Mouse (Mus musculus) neural tube, embryonic 13.5 days (tissue): Measurements from ENCODE around the gene Acot11. TPM values are rescaled to one million over a fixed set of nuclear protein-coding genes. Genes with fewer than 3 reads are reported as not detected.

Experiments
- ATAC-seq: fragments of 200-750 bp; cut with Nextera tagmentation; 2 replicates; pipeline ENCODE4 v1.8.0; 2017; ENCODE audit warnings: low read depth, mild to moderate bottlenecking, moderate TSS enrichment, moderate library complexity
- H3K27ac ChIP-seq: fragments of 300-500 bp; sonication (generic); replicated peaks from 2 replicates; pipeline ENCODE4 v1.5.1; 2015; ENCODE audit warnings: moderate library complexity, mild to moderate bottlenecking, inconsistent platforms
- H3K27me3 ChIP-seq: fragments of 300-500 bp; sonication (generic); 2 replicates; pipeline ENCODE4 v1.6.1; 2015; ENCODE audit warnings: mild to moderate bottlenecking, inconsistent platforms
- H3K36me3 ChIP-seq: fragments of 300-500 bp; sonication (generic); 2 replicates; pipeline ENCODE4 v1.6.1; 2015; ENCODE audit warnings: mild to moderate bottlenecking, inconsistent platforms
- H3K4me1 ChIP-seq: fragments of 300-500 bp; sonication (generic); replicated peaks from 2 replicates; pipeline ENCODE4 v1.6.1; 2015; ENCODE audit warnings: inconsistent platforms
- H3K4me2 ChIP-seq: fragments of 300-500 bp; sonication (generic); 2 replicates; pipeline ENCODE4 v1.6.1; 2015; ENCODE audit warnings: inconsistent platforms, mild to moderate bottlenecking, moderate library complexity
- H3K4me3 ChIP-seq: fragments of 300-500 bp; sonication (generic); 2 replicates; pipeline ENCODE4 v1.5.1; 2015; ENCODE audit warnings: mild to moderate bottlenecking, inconsistent platforms
- H3K9ac ChIP-seq: fragments of 300-500 bp; sonication (generic); 2 replicates; pipeline ENCODE4 v1.6.1; 2015; ENCODE audit warnings: moderate library complexity, mild to moderate bottlenecking, inconsistent platforms
- H3K9me3 ChIP-seq: fragments of 300-500 bp; sonication (generic); 2 replicates; pipeline ENCODE4 v1.6.1; 2016; ENCODE audit warnings: inconsistent platforms
- WGBS: fragments of 180-500 bp; shearing (Covaris S2); methylation state at CpG from one replicate; pipeline ENCODE4 v1.1.7; 2015; 5-methylcytosine and 5-hydroxymethylcytosine counted together
- polyA plus RNA-seq: library from polyadenylated mRNA; unstranded; fragments of >200 nt; fragmentation: Nextera tagmentation; extraction: Ambion mirVana; gene quantifications from 2 replicates; pipeline ENCODE4 v1.2.1, GENCODE M21; 2015

Gene Acot11
- polyA plus RNA-seq, 1 experiment from 2014 or later = 1.7 TPM

DNA sequence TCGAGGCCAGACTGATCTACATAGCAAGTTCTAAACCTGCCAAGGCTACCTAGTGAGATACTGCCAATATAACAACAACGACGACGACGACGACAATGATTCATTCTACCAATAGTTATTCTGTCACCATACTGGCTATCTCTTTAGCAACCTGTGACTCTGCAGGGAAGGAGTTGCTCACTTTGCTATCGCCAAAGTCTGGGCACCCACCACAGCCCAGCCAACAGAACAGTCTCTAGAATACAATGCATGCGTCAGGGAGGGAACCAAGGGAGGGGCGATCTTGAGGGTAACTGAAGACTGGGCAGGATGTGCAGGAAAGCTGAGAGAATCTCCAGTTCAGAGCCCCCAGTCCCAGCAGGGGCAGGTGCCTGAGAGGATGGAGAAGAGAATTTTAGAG lies 32.6 kb upstream of the Acot11 start:
- Histone ChIP-seq H3K36me3 (no peaks in the 10 kb centered on the region), H3K4me3 (peak overlapping the region; percentile 21), H3K9ac (peak overlapping the region; percentile 69), H3K27ac (peak overlapping the region; percentile 100), H3K4me1 (peaks cover 61% of the 10 kb centered on the region), H3K9me3 (no peaks in the 10 kb centered on the region), H3K4me2 (peak overlapping the region; percentile 100), H3K27me3 (no peaks in the 10 kb centered on the region)
- ATAC-seq = no peak
- 4% methylated on average over 9 of the region's 9 CpGs for WGBS

DNA sequence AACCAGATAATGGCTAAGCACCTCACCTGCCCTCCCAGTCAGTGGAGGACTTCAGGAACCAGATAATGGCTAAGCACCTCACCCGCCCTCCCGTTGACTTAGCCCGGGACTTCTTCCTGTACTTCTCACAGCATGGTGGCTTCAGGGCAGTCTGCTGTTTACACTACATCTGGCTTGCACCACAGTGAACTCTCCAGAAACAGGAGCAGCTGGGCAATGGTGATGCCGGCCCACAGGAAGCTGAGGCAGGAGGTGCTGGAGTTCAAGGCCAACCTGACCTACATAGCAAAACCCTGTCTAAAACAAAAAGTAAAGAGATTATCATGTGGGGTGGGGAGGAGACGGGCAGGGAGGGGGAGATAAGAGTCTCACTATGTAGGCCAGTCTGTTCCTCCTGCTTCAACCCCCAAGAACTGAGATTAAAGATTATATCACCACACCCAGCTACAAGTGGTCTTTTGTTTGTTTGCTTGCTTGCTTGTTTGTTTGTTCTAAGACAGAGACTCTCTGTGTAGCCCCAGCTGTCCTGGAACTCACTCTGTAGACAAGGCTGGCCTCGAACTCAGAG lies 25.8 kb upstream of the Acot11 start:
- ATAC-seq = no peak
- H3K9ac ChIP-seq = no peak overlapping the region
- peaks cover 36% of the 10 kb centered on the region for H3K4me1 ChIP-seq
- WGBS = 67% methylated on average over 6 of the region's 6 CpGs
- no peak overlapping the region for H3K4me2 ChIP-seq
- H3K27me3 ChIP-seq = no peaks in the 10 kb centered on the region
- no peaks in the 10 kb centered on the region for H3K36me3 ChIP-seq
- H3K4me3 ChIP-seq = no peak overlapping the region
- H3K27ac ChIP-seq = no peak overlapping the region
- no peaks in the 10 kb centered on the region for H3K9me3 ChIP-seq

DNA sequence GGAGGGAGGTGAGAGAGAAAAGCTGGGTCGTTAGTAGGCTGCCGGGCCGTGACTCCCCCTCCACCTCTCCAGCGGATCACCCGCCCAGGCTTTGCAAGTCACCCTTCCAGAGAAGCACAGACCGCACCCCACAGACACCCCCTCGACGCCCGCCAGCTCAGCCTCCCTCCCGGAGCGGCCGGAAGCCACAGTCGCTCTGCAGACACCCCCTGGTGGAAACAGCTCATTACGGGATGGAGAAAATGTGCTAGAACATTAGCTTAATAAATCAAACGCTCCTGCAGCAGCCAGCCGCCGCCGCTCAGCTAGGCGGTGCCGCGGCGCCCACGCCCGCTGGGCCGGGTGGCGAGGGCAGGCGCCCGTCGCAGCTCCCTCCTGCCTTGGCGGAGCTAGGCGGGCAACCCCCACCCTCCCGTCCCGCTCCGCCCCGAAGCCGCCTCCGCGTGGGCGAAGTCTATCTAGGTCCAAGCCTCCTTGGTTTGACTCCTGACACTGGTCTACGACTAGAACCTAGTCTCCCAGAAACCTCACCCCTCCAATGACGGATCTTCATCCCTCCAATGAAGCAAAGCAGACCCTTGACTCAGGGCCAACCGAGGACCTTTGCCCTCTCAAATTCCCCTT lies 23.1 kb upstream of the Acot11 start:
- Histone ChIP-seq H3K27me3 (no peaks in the 10 kb centered on the region), H3K9ac (peak overlapping the region; percentile 68), H3K4me1 (peaks cover 44% of the 10 kb centered on the region), H3K9me3 (no peaks in the 10 kb centered on the region), H3K4me2 (peak overlapping the region; percentile 63), H3K4me3 (peak overlapping the region; percentile 32), H3K36me3 (no peaks in the 10 kb centered on the region), H3K27ac (peak overlapping the region; percentile 66)
- WGBS = 1% methylated on average over 34 of the region's 42 CpGs
- ATAC-seq = peak; percentile 82

DNA sequence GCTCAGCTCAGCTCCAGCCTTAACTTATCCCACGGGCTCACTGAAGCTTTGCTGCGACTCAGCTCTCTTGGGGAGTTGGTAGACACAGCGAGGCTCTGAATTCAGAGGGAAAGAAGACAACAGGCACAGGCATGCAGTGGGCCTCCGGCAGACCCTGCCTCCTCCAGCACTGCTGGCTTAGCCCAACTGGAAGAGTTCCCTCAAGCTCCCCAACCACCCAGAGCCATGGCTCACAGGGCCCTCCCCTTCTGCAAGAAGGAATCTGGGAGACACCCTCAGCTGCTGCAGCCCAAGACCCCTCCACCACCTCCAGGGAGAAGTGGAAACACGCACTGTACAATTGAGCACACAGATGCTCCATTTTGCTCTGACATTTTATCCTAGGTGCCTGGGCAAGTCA lies 20.4 kb upstream of the Acot11 start:
- peaks cover 44% of the 10 kb centered on the region for H3K4me1 ChIP-seq
- no peak overlapping the region for H3K27ac ChIP-seq
- H3K27me3 ChIP-seq = no peaks in the 10 kb centered on the region
- WGBS = 53% methylated on average over 5 of the region's 5 CpGs
- no peak for ATAC-seq
- H3K4me3 ChIP-seq = no peak overlapping the region
- H3K36me3 ChIP-seq = no peaks in the 10 kb centered on the region
- no peak overlapping the region for H3K4me2 ChIP-seq
- no peaks in the 10 kb centered on the region for H3K9me3 ChIP-seq
- H3K9ac ChIP-seq = no peak overlapping the region

DNA sequence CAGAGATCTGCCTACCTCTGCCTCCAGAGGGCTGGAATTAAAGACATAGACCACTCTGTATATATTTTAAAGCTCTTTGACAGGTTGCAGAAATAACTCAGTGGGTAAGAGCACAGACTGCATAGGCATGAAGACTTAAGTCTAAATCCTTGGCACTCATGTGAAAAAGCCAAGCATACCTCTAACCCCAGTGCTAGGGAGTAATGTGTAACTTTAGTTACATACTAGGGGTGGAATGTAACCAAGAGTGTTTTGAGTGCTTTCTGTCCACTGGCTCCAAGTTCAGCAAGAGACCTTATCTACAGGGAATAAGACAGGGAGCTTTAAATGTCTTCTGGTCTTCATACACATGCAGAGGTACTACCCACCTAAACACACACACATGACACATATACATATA lies 14.6 kb upstream of the Acot11 start:
- Histone ChIP-seq H3K4me3 (no peak overlapping the region), H3K9ac (no peak overlapping the region), H3K36me3 (no peaks in the 10 kb centered on the region), H3K4me2 (no peak overlapping the region), H3K4me1 (peaks cover 22% of the 10 kb centered on the region), H3K27me3 (no peaks in the 10 kb centered on the region), H3K27ac (no peak overlapping the region), H3K9me3 (no peaks in the 10 kb centered on the region)
- ATAC-seq = no peak

DNA sequence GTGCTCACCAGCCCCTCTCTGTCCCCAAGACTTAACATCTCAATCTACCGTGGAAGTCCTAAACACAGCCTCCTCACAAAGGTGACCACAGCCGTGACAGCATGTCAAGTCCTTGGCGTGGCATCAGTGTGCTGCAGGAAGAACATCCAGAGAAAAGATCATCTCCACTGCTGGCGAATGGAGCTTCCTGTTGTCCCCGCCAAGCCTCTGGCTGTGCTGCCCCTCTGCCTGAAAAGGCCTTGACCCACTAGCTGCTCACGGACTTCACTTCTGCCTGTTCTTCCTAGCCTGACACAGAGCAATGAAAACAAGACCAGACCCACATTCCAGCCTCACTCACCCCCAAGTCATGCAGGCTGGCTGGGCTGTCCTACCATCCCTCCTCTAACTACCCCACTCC lies 13.5 kb upstream of the Acot11 start:
- no peak for ATAC-seq
- H3K27me3 ChIP-seq = no peaks in the 10 kb centered on the region
- peaks cover 22% of the 10 kb centered on the region for H3K4me1 ChIP-seq
- H3K4me3 ChIP-seq = no peak overlapping the region
- H3K27ac ChIP-seq = no peak overlapping the region
- no peaks in the 10 kb centered on the region for H3K9me3 ChIP-seq
- H3K9ac ChIP-seq = no peak overlapping the region
- H3K4me2 ChIP-seq = no peak overlapping the region
- WGBS = 80% methylated on average over 6 of the region's 6 CpGs
- no peaks in the 10 kb centered on the region for H3K36me3 ChIP-seq

DNA sequence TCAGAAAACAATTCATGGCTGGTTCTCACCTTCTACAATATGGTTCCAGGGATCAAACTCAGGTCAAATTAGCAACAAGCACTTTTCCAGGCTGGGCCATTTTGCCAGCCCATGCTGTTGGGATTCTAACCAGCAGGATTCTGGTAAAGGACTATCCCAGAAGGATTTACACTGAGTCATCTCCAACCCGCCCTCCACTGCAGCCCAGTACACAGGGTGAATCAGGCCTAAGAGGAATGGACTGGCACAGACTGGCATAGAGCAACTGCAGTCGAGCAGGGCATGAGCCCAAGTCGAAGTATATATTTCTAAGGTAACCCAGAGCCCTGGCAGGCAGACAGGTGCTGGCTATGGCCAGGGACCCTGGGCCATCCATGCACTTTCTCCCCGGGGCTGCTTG lies 12.2 kb upstream of the Acot11 start:
- Histone ChIP-seq H3K4me2 (no peak overlapping the region), H3K9me3 (no peaks in the 10 kb centered on the region), H3K27ac (no peak overlapping the region), H3K36me3 (no peaks in the 10 kb centered on the region), H3K4me1 (peaks cover 22% of the 10 kb centered on the region), H3K9ac (no peak overlapping the region), H3K27me3 (no peaks in the 10 kb centered on the region), H3K4me3 (no peak overlapping the region)
- no peak for ATAC-seq
- WGBS = 86% methylated on average over 4 of the region's 4 CpGs

DNA sequence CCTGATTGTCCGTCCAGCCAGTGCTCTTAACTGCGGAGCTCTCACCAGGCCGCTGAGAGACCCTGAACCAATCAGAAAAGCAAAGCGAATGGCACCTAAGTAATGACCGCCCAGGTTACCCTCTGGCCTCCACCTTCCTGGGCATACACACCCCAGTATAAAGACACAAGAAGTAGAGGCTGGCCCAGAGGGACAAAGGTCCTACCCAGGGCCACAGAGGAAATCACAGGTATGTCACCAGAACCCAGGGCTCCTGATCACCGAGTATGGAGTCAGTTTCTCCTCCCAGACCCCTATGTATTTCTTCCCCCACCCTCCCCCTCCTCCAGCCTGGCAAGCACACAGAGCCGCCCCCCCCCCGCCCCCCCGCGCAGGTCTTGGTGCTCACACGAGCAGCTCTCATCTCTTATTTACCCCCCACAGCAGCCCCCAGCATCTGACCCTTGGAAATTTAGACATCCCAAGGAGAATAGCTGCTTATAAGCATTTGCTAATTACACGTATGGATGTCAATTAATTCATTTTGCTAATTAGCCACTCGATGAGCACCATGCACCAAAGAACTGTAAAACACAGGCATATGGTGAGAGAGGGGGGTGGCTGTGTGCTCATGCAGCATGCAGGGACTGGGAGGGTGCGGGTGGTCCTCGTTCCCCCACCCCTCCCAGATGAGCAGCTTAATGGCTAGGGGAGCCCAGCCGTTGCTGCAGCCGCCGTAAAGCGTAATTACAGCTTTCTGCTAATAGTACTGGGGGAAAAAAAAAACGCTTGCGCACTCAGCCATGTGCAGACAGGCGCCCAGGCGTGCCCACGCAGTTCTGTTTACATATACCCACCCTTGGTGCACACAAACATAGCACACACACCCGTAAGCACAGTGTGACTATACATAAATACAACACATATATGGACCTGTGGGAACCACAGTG lies 10.9 kb upstream of the Acot11 start:
- 34% methylated on average over 25 of the region's 25 CpGs for WGBS
- peaks cover 22% of the 10 kb centered on the region for H3K4me1 ChIP-seq
- H3K36me3 ChIP-seq = no peaks in the 10 kb centered on the region
- peak overlapping the region; percentile 27 for H3K4me2 ChIP-seq
- no peaks in the 10 kb centered on the region for H3K27me3 ChIP-seq
- ATAC-seq = peak; percentile 96
- H3K4me3 ChIP-seq = no peak overlapping the region
- H3K9me3 ChIP-seq = no peaks in the 10 kb centered on the region
- peak overlapping the region; percentile 38; the same call in 1 of the 2 replicates for H3K9ac ChIP-seq
- H3K27ac ChIP-seq = peak overlapping the region; percentile 78

DNA sequence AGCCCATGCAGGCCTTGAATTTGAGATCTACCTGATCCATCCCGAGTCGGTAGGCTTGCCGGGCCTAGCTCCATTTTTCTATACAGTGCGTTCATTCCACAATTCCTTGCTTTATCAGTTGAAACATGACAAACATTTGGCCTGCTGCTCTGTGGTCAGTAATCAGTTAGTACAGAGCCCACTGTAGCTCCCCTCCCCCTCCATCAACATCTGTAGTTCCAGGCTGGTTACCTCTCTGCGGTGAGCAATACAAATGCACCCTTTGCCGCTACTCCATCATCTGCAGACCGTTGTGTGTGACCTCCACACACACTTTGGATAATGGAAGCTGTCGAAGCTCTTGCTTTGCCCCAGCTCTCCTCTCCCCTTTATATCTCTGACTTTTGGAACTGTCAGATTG lies 6.4 kb upstream of the Acot11 start:
- no peak for ATAC-seq
- Histone ChIP-seq H3K4me3 (no peak overlapping the region), H3K36me3 (no peaks in the 10 kb centered on the region), H3K4me2 (no peak overlapping the region), H3K9me3 (no peaks in the 10 kb centered on the region), H3K27me3 (no peaks in the 10 kb centered on the region), H3K9ac (no peak overlapping the region), H3K4me1 (peaks cover 12% of the 10 kb centered on the region), H3K27ac (no peak overlapping the region)
- 94% methylated on average over 8 of the region's 8 CpGs for WGBS

DNA sequence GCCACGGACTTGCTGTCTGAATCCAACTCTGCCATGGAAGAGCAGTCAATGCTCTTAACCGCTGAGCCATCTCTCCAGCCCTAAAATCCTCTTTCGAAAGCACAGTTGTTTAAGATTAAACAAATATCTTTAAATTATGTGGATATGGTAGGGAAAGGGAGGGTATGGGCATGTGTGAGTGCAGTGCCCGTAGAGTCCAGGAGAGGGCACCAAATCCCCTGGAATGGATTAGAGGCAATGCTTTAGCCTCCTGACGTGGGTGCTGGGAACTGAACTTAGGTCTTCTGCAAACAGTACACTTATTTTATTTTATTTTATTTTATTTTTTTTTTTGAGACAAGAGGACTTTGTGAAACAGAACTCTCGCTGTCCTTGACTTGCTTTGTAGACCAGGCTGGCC lies 5.2 kb upstream of the Acot11 start:
- 87% methylated on average over 6 of the region's 6 CpGs for WGBS
- ATAC-seq = no peak
- H3K9ac ChIP-seq = no peak overlapping the region
- no peak overlapping the region for H3K27ac ChIP-seq
- no peak overlapping the region for H3K4me3 ChIP-seq
- H3K9me3 ChIP-seq = no peaks in the 10 kb centered on the region
- H3K4me1 ChIP-seq = peaks cover 2% of the 10 kb centered on the region
- H3K27me3 ChIP-seq = peaks cover 6% of the 10 kb centered on the region; the same call in 1 of the 2 replicates
- H3K36me3 ChIP-seq = no peaks in the 10 kb centered on the region
- no peak overlapping the region for H3K4me2 ChIP-seq

DNA sequence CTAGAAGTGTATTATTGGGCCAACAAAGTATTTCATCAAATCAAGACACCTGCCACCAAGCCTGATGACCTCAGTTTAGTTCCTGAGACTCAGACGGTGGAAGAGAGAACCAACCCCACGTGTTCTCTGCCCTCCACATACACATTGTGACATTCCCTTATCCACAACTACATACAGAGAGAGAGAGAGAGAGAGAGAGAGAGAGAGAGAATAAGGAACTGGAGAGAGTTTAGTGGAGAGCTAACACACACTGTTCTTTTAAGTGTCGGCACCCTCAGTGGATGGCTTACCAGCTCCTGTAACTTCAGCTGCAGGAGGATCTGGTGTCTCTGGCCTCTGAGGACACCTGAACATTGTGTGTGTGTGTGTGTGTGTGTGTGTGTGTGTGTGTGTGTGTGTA lies 2.5 kb upstream of the Acot11 start:
- ATAC-seq = no peak
- 79% methylated on average over 3 of the region's 3 CpGs for WGBS
- H3K9me3 ChIP-seq = no peaks in the 10 kb centered on the region
- H3K4me3 ChIP-seq = no peak overlapping the region
- H3K27ac ChIP-seq = no peak overlapping the region
- H3K9ac ChIP-seq = no peak overlapping the region
- no peak overlapping the region for H3K4me2 ChIP-seq
- peaks cover 22% of the 10 kb centered on the region; the same call in 1 of the 2 replicates for H3K27me3 ChIP-seq
- H3K4me1 ChIP-seq = peaks cover 9% of the 10 kb centered on the region
- no peaks in the 10 kb centered on the region for H3K36me3 ChIP-seq

DNA sequence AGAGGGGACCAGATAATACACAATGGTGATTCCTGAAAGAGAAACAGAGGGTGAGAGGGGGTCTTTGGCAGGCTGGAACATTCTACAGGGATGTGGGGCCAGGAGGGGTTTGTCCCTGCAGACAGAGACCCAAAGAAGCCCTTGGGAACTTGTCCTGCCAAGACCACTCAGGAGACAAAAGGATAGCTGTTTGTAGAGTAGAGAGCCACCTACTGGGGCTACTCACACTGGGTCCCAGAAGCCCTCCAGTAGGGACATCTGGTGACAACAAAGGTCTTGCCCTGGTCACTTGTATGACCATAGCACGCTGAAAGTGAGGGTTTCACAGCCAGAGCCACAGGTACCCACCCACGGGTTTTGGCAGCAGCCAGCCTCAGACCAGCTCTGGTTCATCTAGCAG lies 1.1 kb upstream of the Acot11 start:
- Histone ChIP-seq H3K36me3 (no peaks in the 10 kb centered on the region), H3K27me3 (peaks cover 22% of the 10 kb centered on the region; the same call in 1 of the 2 replicates), H3K4me3 (no peak overlapping the region), H3K4me1 (peaks cover 9% of the 10 kb centered on the region), H3K9me3 (no peaks in the 10 kb centered on the region), H3K27ac (no peak overlapping the region), H3K9ac (no peak overlapping the region), H3K4me2 (no peak overlapping the region)
- ATAC-seq = no peak
- 58% methylated on average over 2 of the region's 2 CpGs for whole genome bisulfite sequencing
